Mouse (Mus musculus): Measurements from ENCODE around the gene Dynlt1c. TPM values are rescaled to one million over a fixed set of nuclear protein-coding genes. Genes with fewer than 3 reads are reported as not detected.
"Not testable (repeated sequence)": the region's sequence is repeated elsewhere in the genome, so short reads cannot be mapped to it uniquely, and the experiment has no call there.

Dynlt1c gene
- polyA plus RNA-seq, 1 experiment from 2014 or later: 54.8 TPM

GRCm38 (mm10) chr17:6644210-6644609 is 42.7 kb downstream of the Dynlt1c start:
- ATAC-seq (ENCODE audit: low FRiP score, low TSS enrichment); H3K4me3 ChIP-seq (replicated peaks; ENCODE audit: low read depth, low read length); DNase-seq; H3K4me2 ChIP-seq (ENCODE audit: low read length); H3K9ac ChIP-seq (replicated peaks; ENCODE audit: low read length); H3K4me1 ChIP-seq (ENCODE audit: control insufficient read depth, insufficient read depth, low read length); H3K36me3 ChIP-seq (ENCODE audit: control insufficient read depth, insufficient read depth, low read length); H3K27ac ChIP-seq (replicated peaks; ENCODE audit: low read depth, low read length); H3K27me3 ChIP-seq (ENCODE audit: control insufficient read depth, insufficient read depth, low read length); H3K9me3 ChIP-seq (ENCODE audit: control insufficient read depth, low read length): not testable (repeated sequence)
- WGBS: 95% methylated on average over 9 of the region's 9 CpGs

- H3K27ac ChIP-seq (replicated peaks; ENCODE audit: low read depth, low read length); H3K36me3 ChIP-seq (ENCODE audit: control insufficient read depth, insufficient read depth, low read length); H3K4me3 ChIP-seq (replicated peaks; ENCODE audit: low read depth, low read length); H3K4me2 ChIP-seq (ENCODE audit: low read length); H3K9me3 ChIP-seq (ENCODE audit: control insufficient read depth, low read length); H3K4me1 ChIP-seq (ENCODE audit: control insufficient read depth, insufficient read depth, low read length); DNase-seq; H3K9ac ChIP-seq (replicated peaks; ENCODE audit: low read length); H3K27me3 ChIP-seq (ENCODE audit: control insufficient read depth, insufficient read depth, low read length); ATAC-seq (ENCODE audit: low FRiP score, low TSS enrichment): not testable (repeated sequence)
- WGBS: 92% methylated on average over 4 of the region's 4 CpGs
These were observed 43.2 kb downstream of the Dynlt1c start for GRCm38 (mm10) chr17:6644673-6645072.

DNA sequence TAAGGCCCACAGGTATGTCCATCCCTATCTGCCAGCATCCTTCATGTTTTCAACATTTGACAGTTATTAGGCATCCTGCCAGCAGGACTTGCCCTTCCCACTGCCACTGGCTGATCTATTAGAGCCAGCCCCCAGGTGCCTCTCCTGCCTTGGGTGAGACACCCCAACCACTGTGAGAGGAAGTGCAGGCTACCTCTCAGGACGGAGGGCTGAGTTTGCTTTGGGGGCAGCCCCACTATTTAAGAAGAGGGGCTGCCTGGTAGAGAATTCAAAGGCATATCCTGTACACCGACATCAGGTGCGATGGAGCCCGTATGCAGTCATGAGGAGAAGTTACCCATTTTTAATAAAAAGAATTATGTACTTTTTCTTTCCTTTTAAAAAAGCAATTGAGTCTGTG is 44.2 kb downstream of the Dynlt1c start:
- not testable (repeated sequence) for ATAC-seq (ENCODE audit: low FRiP score, low TSS enrichment); H3K9me3 ChIP-seq (ENCODE audit: control insufficient read depth, low read length); DNase-seq; H3K9ac ChIP-seq (replicated peaks; ENCODE audit: low read length); H3K27ac ChIP-seq (replicated peaks; ENCODE audit: low read depth, low read length); H3K27me3 ChIP-seq (ENCODE audit: control insufficient read depth, insufficient read depth, low read length); H3K4me2 ChIP-seq (ENCODE audit: low read length); H3K4me1 ChIP-seq (ENCODE audit: control insufficient read depth, insufficient read depth, low read length); H3K36me3 ChIP-seq (ENCODE audit: control insufficient read depth, insufficient read depth, low read length); H3K4me3 ChIP-seq (replicated peaks; ENCODE audit: low read depth, low read length)
- 85% methylated on average over 3 of the region's 4 CpGs for WGBS

DNA sequence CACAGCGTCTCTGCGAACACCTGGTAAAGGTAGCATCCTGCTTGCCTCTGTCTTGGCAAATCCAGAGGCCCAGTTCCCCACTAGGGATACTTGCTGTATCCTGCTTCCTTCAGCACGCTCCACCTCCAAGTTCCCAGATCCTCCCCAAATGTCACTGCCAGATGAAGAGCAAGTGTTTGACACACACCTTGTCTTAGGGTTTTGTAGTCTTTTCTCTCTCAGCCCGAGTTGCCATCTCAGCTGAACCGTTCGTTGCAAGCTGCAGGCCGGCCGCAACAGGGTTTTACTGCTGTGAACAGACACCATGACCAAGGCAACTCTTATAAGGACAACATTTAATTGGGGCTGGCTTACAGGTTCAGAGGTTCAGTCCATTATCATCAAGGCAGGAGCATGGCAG is 45.4 kb downstream of the Dynlt1c start:
- H3K4me3 ChIP-seq (replicated peaks; ENCODE audit: low read depth, low read length); H3K4me2 ChIP-seq (ENCODE audit: low read length): not testable (repeated sequence)

GRCm38 (mm10) chr17:6647452-6647851 is 46.0 kb downstream of the Dynlt1c start:
- WGBS: 98% methylated on average over 3 of the region's 3 CpGs
- not testable (repeated sequence) for H3K4me3 ChIP-seq (replicated peaks; ENCODE audit: low read depth, low read length)

More for the DNA sequence above, 45.4 kb downstream of the Dynlt1c start:
- not testable (repeated sequence) for H3K27me3 ChIP-seq (ENCODE audit: control insufficient read depth, insufficient read depth, low read length); H3K27ac ChIP-seq (replicated peaks; ENCODE audit: low read depth, low read length); H3K9ac ChIP-seq (replicated peaks; ENCODE audit: low read length); H3K4me1 ChIP-seq (ENCODE audit: control insufficient read depth, insufficient read depth, low read length); H3K9me3 ChIP-seq (ENCODE audit: control insufficient read depth, low read length); ATAC-seq (ENCODE audit: low FRiP score, low TSS enrichment); H3K36me3 ChIP-seq (ENCODE audit: control insufficient read depth, insufficient read depth, low read length); DNase-seq
- WGBS: 96% methylated on average over 7 of the region's 8 CpGs

GRCm38 (mm10) chr17:6650904-6651565 is 49.6 kb downstream of the Dynlt1c start:
- not testable (repeated sequence) for H3K9ac ChIP-seq (replicated peaks; ENCODE audit: low read length); H3K27me3 ChIP-seq (ENCODE audit: control insufficient read depth, insufficient read depth, low read length); H3K9me3 ChIP-seq (ENCODE audit: control insufficient read depth, low read length); DNase-seq; H3K4me1 ChIP-seq (ENCODE audit: control insufficient read depth, insufficient read depth, low read length); H3K27ac ChIP-seq (replicated peaks; ENCODE audit: low read depth, low read length); ATAC-seq (ENCODE audit: low FRiP score, low TSS enrichment); H3K36me3 ChIP-seq (ENCODE audit: control insufficient read depth, insufficient read depth, low read length); H3K4me3 ChIP-seq (replicated peaks; ENCODE audit: low read depth, low read length); H3K4me2 ChIP-seq (ENCODE audit: low read length)
- 89% methylated on average over 6 of the region's 7 CpGs for WGBS

More at GRCm38 (mm10) chr17:6647452-6647851, 46.0 kb downstream of the Dynlt1c start:
- H3K27me3 ChIP-seq (ENCODE audit: control insufficient read depth, insufficient read depth, low read length); H3K4me1 ChIP-seq (ENCODE audit: control insufficient read depth, insufficient read depth, low read length); ATAC-seq (ENCODE audit: low FRiP score, low TSS enrichment); H3K4me2 ChIP-seq (ENCODE audit: low read length); DNase-seq; H3K9ac ChIP-seq (replicated peaks; ENCODE audit: low read length); H3K36me3 ChIP-seq (ENCODE audit: control insufficient read depth, insufficient read depth, low read length); H3K27ac ChIP-seq (replicated peaks; ENCODE audit: low read depth, low read length); H3K9me3 ChIP-seq (ENCODE audit: control insufficient read depth, low read length): not testable (repeated sequence)

GRCm38 (mm10) chr17:6653341-6653946 is 52.0 kb downstream of the Dynlt1c start:
- not testable (repeated sequence) for H3K36me3 ChIP-seq (ENCODE audit: control insufficient read depth, insufficient read depth, low read length); H3K27ac ChIP-seq (replicated peaks; ENCODE audit: low read depth, low read length); H3K4me2 ChIP-seq (ENCODE audit: low read length); H3K27me3 ChIP-seq (ENCODE audit: control insufficient read depth, insufficient read depth, low read length); DNase-seq; H3K4me3 ChIP-seq (replicated peaks; ENCODE audit: low read depth, low read length); H3K9me3 ChIP-seq (ENCODE audit: control insufficient read depth, low read length); H3K4me1 ChIP-seq (ENCODE audit: control insufficient read depth, insufficient read depth, low read length); H3K9ac ChIP-seq (replicated peaks; ENCODE audit: low read length); ATAC-seq (ENCODE audit: low FRiP score, low TSS enrichment)
- WGBS: 84% methylated on average over 4 of the region's 5 CpGs

DNA sequence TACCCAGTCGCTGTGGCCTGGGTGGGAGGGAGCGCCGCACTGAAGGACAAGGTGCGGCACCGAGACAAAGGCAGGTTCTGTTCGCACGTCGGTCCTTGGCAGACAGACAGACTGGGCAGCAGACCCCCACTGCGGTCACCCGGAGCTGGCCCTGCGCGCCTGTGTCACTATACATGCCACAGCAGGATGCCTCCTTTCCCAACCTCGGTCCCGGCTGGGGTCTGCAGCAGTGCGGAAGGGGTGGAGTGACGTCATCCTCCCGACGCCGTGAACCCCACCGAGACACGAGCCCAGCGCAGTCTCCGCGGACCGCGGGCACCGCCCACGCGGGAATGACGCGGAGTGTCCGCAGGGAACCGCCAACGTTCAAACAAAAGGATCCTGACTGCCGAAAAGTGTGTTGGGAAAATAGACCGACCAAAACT is 53.6 kb downstream of the Dynlt1c start:
- not testable (repeated sequence) for H3K27me3 ChIP-seq (ENCODE audit: control insufficient read depth, insufficient read depth, low read length); H3K36me3 ChIP-seq (ENCODE audit: control insufficient read depth, insufficient read depth, low read length); H3K4me1 ChIP-seq (ENCODE audit: control insufficient read depth, insufficient read depth, low read length); H3K9me3 ChIP-seq (ENCODE audit: control insufficient read depth, low read length)
- peak overlapping the region; percentile 42 for H3K4me3 ChIP-seq (replicated peaks; ENCODE audit: low read depth, low read length)
- peak overlapping the region; percentile 91 for H3K27ac ChIP-seq (replicated peaks; ENCODE audit: low read depth, low read length)
- DNase-seq (peak; percentile 96), ATAC-seq (ENCODE audit: low FRiP score, low TSS enrichment) (peak; percentile 94)
- peak overlapping the region; percentile 47 for H3K4me2 ChIP-seq (ENCODE audit: low read length)
- under 1% methylated on average over 35 of the region's 36 CpGs for WGBS
- peak overlapping the region; percentile 49; the same call in 1 of the 2 replicates for H3K9ac ChIP-seq (replicated peaks; ENCODE audit: low read length)
